Mouse (Mus musculus) myocyte (in vitro differentiated cells): ENCODE measurements around the gene Gm42906.

Experiments
- CEBPB ChIP-seq: IDR thresholded peaks from 2 replicates; pipeline ENCODE4 v1.6.1; 2011; ENCODE audit warnings: mild to moderate bottlenecking, moderate library complexity; ENCODE audit not compliant: poor library complexity, insufficient read depth, severe bottlenecking
- MAX ChIP-seq: IDR thresholded peaks from one replicate; pipeline ENCODE4 v1.6.1; 2011; ENCODE audit warnings: low read depth, mild to moderate bottlenecking, control low read depth
- MYOD1 ChIP-seq, 3 experiments: IDR thresholded peaks; one replicate each; pipeline ENCODE4 v1.6.1; 2011; ENCODE audit warnings: control low read depth in 2 of 3, low read depth in 2 of 3, mild to moderate bottlenecking in 2 of 3, moderate library complexity in 1 of 3; ENCODE audit not compliant: insufficient read length in 2 of 3, control insufficient read depth in 1 of 3
- POLR2A ChIP-seq: IDR thresholded peaks from one replicate; pipeline ENCODE4 v1.6.1; 2011; ENCODE audit warnings: low read depth, mild to moderate bottlenecking, control low read depth, moderate library complexity; ENCODE audit not compliant: insufficient read length
- POLR2AphosphoS2 ChIP-seq: IDR thresholded peaks from one replicate; pipeline ENCODE4 v1.6.1; 2011; ENCODE audit warnings: low read depth, control low read depth; ENCODE audit not compliant: insufficient read length
- TCF12 ChIP-seq: IDR thresholded peaks from one replicate; pipeline ENCODE4 v1.6.1; 2011; ENCODE audit warnings: mild to moderate bottlenecking, control low read depth; ENCODE audit not compliant: poor library complexity, insufficient read depth, severe bottlenecking
- TCF3 ChIP-seq: IDR thresholded peaks from one replicate; pipeline ENCODE4 v1.6.1; 2011; ENCODE audit warnings: low read depth, control low read depth; ENCODE audit not compliant: insufficient read length
- USF1 ChIP-seq: IDR thresholded peaks from one replicate; pipeline ENCODE4 v1.6.1; 2011; ENCODE audit warnings: low read depth, mild to moderate bottlenecking, control low read depth, moderate library complexity

- no peak for TF ChIP-seq POLR2A
- no peak for TF ChIP-seq TCF3
- no peak for TF ChIP-seq USF1
- TF ChIP-seq MYOD1 (IDR thresholded peaks at IDR 0.05; ENCODE audit: control insufficient read depth in 1 of 3, insufficient read length in 2 of 3, low read depth in 2 of 3): no peak
- TF ChIP-seq TCF12: no peak
- TF ChIP-seq MAX: no peak
- TF ChIP-seq POLR2AphosphoS2: no peak
- no peak for TF ChIP-seq CEBPB
Measured at GRCm38 (mm10) chr5:151133744-151134143, 294.2 kb downstream of the Gm42906 start.
